Mouse (Mus musculus): ENCODE measurements around the gene Celsr3. TPM values are rescaled to one million over a fixed set of nuclear protein-coding genes. Genes with fewer than 3 reads are reported as not detected.
A peak's percentile ranks its signal among the peaks of the same experiment; 100 is the strongest.

The Celsr3 gene
- total and polyA plus RNA-seq, 2 experiments = not detected

- Histone ChIP-seq H3K4me1 (ENCODE audit: control insufficient read depth, insufficient read depth, low read length) (peaks cover 19% of the 10 kb centered on the region), H3K9ac (ENCODE audit: low read depth, low read length) (no peak overlapping the region), H3K79me2 (ENCODE audit: control insufficient read depth, insufficient read depth, low read length) (peaks cover 28% of the 10 kb centered on the region), H3K27ac (replicated peaks; ENCODE audit: insufficient read depth, low read depth, low read length) (no peak overlapping the region), H3K36me3 (ENCODE audit: control insufficient read depth, insufficient read depth, low read length) (no peaks in the 10 kb centered on the region), H3K27me3 (ENCODE audit: control insufficient read depth, insufficient read depth, low read length) (no peaks in the 10 kb centered on the region), H3K4me3 (ENCODE audit: insufficient read depth, low read depth, low read length) (0 out of 2 replicates have a peak overlapping the region, but pooled peaks have one; percentile 2)
- TF ChIP-seq POLR2A (IDR thresholded peaks at IDR 0.05; ENCODE audit: extremely low read depth, insufficient read depth, low read length) (no peak), CTCF (IDR thresholded peaks at IDR 0.05; ENCODE audit: low read depth, low read length) (no peak)
- no peak for DNase-seq (ENCODE audit: extremely low read depth, low read depth, low spot score)
- WGBS = 32% methylated on average over 9 of the region's 9 CpGs
Observed at GRCm38 (mm10) chr9:108782836-108783547, 43.1 kb upstream of the Celsr3 start.

DNA sequence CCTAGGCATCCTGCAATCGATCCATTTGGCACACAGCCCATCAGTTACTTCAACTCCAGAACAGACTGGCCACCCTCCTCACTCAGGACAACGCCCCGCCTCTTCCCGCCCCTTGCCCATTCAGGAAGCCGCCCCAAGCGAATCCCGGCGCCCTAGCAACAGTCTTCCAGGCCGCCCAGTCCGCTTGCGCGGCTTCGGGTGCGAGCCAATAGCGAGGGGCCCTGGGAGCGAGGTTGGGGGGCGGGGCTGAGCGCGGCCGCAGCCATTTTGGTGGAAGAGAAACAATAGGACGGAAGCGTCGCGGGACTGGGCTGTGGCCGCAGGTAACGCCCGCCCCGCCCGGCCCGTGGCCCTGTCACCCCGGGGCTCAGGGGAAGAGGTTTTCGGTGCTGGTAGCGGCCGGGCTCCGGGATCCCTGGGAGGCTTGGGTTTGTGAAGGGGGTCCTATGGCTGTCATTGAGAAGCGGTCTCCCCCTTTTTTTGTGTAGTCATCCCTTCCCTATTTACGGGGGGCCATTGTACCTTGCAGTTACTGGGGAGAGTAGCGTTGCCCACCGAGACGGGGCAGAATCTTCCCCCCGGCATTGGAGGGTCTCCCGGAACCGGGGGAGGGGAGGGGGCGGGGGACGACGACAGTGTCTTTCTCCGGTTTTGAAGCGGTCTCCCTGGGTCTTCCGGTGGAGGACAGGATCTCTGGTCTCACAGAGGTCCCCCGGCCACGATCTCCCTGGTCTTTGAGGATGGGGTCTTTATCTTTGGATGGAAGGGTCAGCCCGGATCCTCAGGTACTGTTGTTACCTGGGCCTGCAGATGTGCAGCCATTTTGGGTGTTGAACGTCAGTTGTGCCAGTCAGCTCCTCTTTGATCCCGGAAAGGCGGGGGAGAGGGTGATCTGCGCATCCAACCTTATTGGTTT, 42.3 kb upstream of the Celsr3 start, which contains the start of gene Ip6k2:
Gene Ip6k2, plus strand, starts transcription at position 249 of the 916 bp plus-strand sequence.
- DNase-seq (ENCODE audit: extremely low read depth, low read depth, low spot score) = peak; percentile 99
- H3K79me2 ChIP-seq (ENCODE audit: control insufficient read depth, insufficient read depth, low read length) = peaks cover 36% of the 10 kb centered on the region

DNA sequence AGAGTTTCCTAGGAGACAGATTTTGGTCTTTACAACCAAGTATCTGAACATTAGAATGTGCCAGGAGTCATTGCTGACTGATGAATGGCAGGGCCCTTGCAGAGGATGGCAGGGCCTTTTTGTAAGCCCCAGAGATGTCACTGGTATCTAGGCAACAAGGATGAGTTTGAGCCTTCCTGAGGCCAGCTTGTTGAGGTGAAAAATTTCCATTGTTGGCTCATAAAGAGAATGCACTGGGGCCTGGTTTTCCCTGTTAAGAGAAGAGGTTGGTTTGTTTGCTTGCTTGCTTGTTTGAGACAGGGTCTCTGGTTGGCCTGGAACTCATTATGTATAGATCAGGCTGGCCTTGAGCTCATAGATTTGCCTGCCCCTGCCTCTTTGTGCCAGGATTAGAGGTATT, 40.7 kb upstream of the Celsr3 start:
- no peak for TF ChIP-seq POLR2A (IDR thresholded peaks at IDR 0.05; ENCODE audit: extremely low read depth, insufficient read depth, low read length)
- TF ChIP-seq CTCF (IDR thresholded peaks at IDR 0.05; ENCODE audit: low read depth, low read length) = no peak
- Histone ChIP-seq H3K4me3 (ENCODE audit: insufficient read depth, low read depth, low read length) (no peak overlapping the region), H3K4me1 (ENCODE audit: control insufficient read depth, insufficient read depth, low read length) (peaks cover 30% of the 10 kb centered on the region), H3K36me3 (ENCODE audit: control insufficient read depth, insufficient read depth, low read length) (0 out of 2 replicates have a peak, but pooled peaks cover 2% of the 10 kb centered on the region), H3K9ac (ENCODE audit: low read depth, low read length) (no peak overlapping the region), H3K27me3 (ENCODE audit: control insufficient read depth, insufficient read depth, low read length) (no peaks in the 10 kb centered on the region), H3K79me2 (ENCODE audit: control insufficient read depth, insufficient read depth, low read length) (peaks cover 46% of the 10 kb centered on the region), H3K27ac (replicated peaks; ENCODE audit: insufficient read depth, low read depth, low read length) (no peak overlapping the region)
- no peak for DNase-seq (ENCODE audit: extremely low read depth, low read depth, low spot score)

More for the DNA sequence above, 42.3 kb upstream of the Celsr3 start, which contains the start of gene Ip6k2:
- H3K27me3 ChIP-seq (ENCODE audit: control insufficient read depth, insufficient read depth, low read length) = no peaks in the 10 kb centered on the region
- H3K36me3 ChIP-seq (ENCODE audit: control insufficient read depth, insufficient read depth, low read length) = no peaks in the 10 kb centered on the region
- H3K27ac ChIP-seq (replicated peaks; ENCODE audit: insufficient read depth, low read depth, low read length) = peak within 1 kb of the TSS; percentile 94
- TF ChIP-seq POLR2A (IDR thresholded peaks at IDR 0.05; ENCODE audit: extremely low read depth, insufficient read depth, low read length) (peak; percentile 61; the same call in 1 of the 2 replicates), CTCF (IDR thresholded peaks at IDR 0.05; ENCODE audit: low read depth, low read length) (no peak)
- H3K9ac ChIP-seq (ENCODE audit: low read depth, low read length) = peak within 1 kb of the TSS; percentile 91
- peak within 1 kb of the TSS; percentile 86 for H3K4me3 ChIP-seq (ENCODE audit: insufficient read depth, low read depth, low read length)
- under 1% methylated on average over 56 of the region's 56 CpGs for WGBS
- peaks cover 22% of the 10 kb centered on the region for H3K4me1 ChIP-seq (ENCODE audit: control insufficient read depth, insufficient read depth, low read length)

DNA sequence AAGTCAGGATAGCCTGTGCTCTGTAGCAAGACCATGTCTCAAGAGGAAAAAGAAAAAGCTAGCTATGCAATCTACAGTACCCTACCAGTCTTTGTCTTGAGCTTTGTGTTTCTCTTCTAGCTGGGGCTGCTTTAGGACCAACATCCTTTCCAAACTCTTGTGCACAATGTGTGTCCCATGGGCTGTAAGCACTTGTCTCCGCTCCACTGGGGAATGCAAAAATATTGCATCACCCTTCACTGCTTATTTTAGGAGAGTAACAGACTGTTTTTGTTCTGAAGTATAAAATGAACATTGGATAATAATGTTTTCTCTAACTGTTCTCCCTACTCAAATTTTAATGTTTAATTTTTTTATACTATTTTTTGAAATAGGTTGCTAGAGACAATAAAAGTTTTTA, 39.6 kb upstream of the Celsr3 start:
- WGBS = 13% methylated on average over 1 of the region's 1 CpGs
- DNase-seq (ENCODE audit: extremely low read depth, low read depth, low spot score) = peak; percentile 60
- peaks cover 56% of the 10 kb centered on the region for H3K79me2 ChIP-seq (ENCODE audit: control insufficient read depth, insufficient read depth, low read length)
- peaks cover 34% of the 10 kb centered on the region for H3K4me1 ChIP-seq (ENCODE audit: control insufficient read depth, insufficient read depth, low read length)
- H3K27ac ChIP-seq (replicated peaks; ENCODE audit: insufficient read depth, low read depth, low read length) = 0 out of 2 replicates have a peak overlapping the region, but pooled peaks have one; percentile 16
- H3K4me3 ChIP-seq (ENCODE audit: insufficient read depth, low read depth, low read length) = no peak overlapping the region
- no peak overlapping the region for H3K9ac ChIP-seq (ENCODE audit: low read depth, low read length)
- 0 out of 2 replicates have a peak, but pooled peaks cover 2% of the 10 kb centered on the region for H3K36me3 ChIP-seq (ENCODE audit: control insufficient read depth, insufficient read depth, low read length)
- no peaks in the 10 kb centered on the region for H3K27me3 ChIP-seq (ENCODE audit: control insufficient read depth, insufficient read depth, low read length)
- TF ChIP-seq POLR2A (IDR thresholded peaks at IDR 0.05; ENCODE audit: extremely low read depth, insufficient read depth, low read length) (no peak), CTCF (IDR thresholded peaks at IDR 0.05; ENCODE audit: low read depth, low read length) (no peak)

DNA sequence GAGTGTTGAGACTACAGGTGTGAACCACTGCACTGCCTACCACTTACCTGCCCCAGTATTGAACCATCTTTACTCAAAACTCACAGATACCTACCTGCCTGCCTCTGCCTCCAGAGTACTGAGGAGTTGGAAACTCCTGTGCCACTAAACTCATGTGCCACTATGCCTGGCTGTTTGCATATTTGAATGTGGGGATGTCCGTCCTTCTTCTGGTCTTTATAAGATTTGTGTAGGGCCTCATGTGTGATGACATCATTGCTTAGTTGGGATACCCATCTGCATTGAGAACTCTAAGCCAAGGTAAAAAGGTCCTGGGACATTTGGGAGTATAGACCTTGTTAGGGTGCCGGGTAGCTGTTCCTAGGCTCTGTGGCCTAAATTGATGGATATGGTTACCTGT, 39.0 kb upstream of the Celsr3 start:
- H3K4me1 ChIP-seq (ENCODE audit: control insufficient read depth, insufficient read depth, low read length) = peaks cover 39% of the 10 kb centered on the region
- 0 out of 2 replicates have a peak, but pooled peaks cover 2% of the 10 kb centered on the region for H3K36me3 ChIP-seq (ENCODE audit: control insufficient read depth, insufficient read depth, low read length)

More for the DNA sequence above, 39.0 kb upstream of the Celsr3 start:
- H3K27me3 ChIP-seq (ENCODE audit: control insufficient read depth, insufficient read depth, low read length) = no peaks in the 10 kb centered on the region
- peaks cover 62% of the 10 kb centered on the region for H3K79me2 ChIP-seq (ENCODE audit: control insufficient read depth, insufficient read depth, low read length)
- no peak overlapping the region for H3K9ac ChIP-seq (ENCODE audit: low read depth, low read length)
- DNase-seq (ENCODE audit: extremely low read depth, low read depth, low spot score) = no peak
- peak overlapping the region; percentile 44; the same call in 1 of the 2 replicates for H3K27ac ChIP-seq (replicated peaks; ENCODE audit: insufficient read depth, low read depth, low read length)
- no peak for TF ChIP-seq CTCF (IDR thresholded peaks at IDR 0.05; ENCODE audit: low read depth, low read length)
- TF ChIP-seq POLR2A (IDR thresholded peaks at IDR 0.05; ENCODE audit: extremely low read depth, insufficient read depth, low read length) = no peak
- WGBS = 91% methylated on average over 2 of the region's 2 CpGs
- no peak overlapping the region for H3K4me3 ChIP-seq (ENCODE audit: insufficient read depth, low read depth, low read length)

All from liver, adult 2 months (tissue).